Mouse (Mus musculus): ENCODE results near the gene Zfp715.

- TF ChIP-seq POLR2A (IDR thresholded peaks at IDR 0.05; ENCODE audit: insufficient read depth, low read depth, low read length): peak; percentile 81
- no peak for TF ChIP-seq CTCF (IDR thresholded peaks at IDR 0.05; ENCODE audit: insufficient read depth, low read depth, low read length)
These were observed at the start of gene Zfp715 for GRCm38 (mm10) chr7:43313013-43313428.
